Mouse (Mus musculus): ENCODE data around the gene Spata16.
"Not testable (repeated sequence)": the region's sequence is repeated elsewhere in the genome, so short reads cannot be mapped to it uniquely, and the experiment has no call there.

Gene Spata16

DNA sequence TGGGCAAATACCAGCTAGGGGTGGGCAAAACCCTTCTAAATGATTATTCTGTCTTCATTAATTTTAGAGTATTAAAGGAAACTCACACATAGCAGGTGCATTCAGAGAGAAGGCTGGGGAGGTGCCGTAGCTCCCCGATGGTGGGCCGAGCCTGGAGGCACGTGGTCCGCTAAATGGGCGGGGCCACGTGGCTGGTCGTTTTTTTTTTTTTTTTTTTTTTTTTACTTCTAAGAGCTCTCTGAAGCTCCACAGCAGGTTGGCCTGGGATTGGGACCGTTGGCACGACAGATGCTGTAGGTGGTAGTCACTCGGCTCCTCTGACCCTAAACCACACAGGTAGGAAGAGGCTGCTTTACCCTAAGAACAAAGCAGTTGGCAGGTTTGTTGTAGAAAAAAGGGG, at the start of gene Spata16:
Gene Spata16 (plus strand): TSS at position 219 of the 400 bp plus-strand sequence.
- DNase-seq (ENCODE audit: low read depth), result no peak

DNA sequence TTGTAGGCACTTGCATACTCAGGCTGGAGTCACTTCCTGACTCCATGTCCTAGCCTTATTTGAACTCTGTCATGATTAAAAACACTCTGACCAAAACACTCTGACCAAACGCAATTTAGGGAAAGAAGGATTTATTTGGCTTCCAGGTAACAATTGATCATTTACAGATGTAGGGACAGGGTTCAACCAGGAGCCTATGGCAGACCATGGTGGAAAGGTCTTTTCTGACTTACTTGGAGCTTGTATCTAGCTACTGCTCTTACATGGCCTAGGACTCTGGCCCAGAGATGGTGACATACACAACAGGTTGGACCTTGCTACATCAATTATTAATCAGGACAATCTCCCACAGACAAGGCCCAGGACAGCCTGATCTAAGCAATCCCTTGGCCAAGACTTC, 32.6 kb upstream of the Spata16 start:
- no peak for DNase-seq (ENCODE audit: low read depth)

DNA sequence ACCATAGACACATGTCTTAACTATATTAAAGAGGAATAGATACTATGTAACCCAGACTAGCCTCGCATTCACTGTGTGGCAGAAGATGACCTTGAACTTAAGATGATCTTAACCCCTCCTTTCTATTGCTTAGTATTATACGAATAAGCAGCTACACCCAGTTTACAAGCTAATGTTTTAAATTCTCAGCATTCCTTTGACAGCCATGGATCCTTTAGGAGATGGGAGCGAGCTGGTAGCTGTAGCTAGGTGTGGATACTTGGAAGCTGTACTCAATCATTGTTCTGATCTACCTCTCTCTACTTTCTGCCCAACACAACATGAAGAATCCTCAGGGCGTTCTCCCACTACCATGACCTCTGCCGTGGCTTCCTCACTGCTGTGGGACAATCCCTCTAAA, 28.9 kb upstream of the Spata16 start:
- DNase-seq (ENCODE audit: low read depth), result no peak

DNA sequence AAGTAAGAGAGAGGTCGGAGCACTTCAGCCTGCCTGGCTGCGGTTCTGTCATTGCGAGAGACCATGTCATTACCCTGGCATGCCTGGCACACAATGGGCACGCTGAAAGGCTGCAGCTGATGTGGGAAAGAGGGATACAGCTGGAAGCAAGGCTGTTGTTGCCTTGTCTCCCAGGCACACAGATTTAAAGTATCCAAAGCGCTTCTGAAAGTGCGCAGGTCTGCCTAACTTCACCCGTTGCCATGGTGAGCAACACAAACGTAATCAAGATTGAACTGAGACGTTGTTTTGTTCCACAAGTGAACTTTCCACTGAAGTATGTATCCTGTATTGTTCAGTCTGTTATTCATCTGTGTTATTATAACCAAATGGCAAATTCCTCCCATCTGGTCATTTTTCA, 1.8 kb downstream of the Spata16 start:
- no peak for DNase-seq (ENCODE audit: low read depth)

DNA sequence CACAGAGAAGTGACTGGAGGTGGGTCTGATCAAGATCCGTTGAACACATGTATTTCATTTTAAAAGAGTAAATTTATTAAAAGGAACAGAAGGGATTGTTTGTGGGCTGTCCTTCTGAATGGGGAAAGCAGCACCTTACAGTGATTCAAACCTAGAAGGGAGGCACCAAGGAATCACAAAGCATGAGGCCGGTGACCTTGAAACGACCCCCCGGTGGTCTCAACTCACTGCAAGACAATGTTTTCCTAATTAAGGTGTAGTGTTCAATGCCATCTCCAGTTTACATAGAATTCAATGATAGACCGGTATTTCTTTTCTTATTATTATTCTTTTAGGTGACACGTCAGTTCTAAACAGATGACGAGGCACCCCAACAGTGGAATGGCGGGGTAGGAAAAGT, 2.4 kb downstream of the Spata16 start:
- DNase-seq (ENCODE audit: low read depth), result no peak

DNA sequence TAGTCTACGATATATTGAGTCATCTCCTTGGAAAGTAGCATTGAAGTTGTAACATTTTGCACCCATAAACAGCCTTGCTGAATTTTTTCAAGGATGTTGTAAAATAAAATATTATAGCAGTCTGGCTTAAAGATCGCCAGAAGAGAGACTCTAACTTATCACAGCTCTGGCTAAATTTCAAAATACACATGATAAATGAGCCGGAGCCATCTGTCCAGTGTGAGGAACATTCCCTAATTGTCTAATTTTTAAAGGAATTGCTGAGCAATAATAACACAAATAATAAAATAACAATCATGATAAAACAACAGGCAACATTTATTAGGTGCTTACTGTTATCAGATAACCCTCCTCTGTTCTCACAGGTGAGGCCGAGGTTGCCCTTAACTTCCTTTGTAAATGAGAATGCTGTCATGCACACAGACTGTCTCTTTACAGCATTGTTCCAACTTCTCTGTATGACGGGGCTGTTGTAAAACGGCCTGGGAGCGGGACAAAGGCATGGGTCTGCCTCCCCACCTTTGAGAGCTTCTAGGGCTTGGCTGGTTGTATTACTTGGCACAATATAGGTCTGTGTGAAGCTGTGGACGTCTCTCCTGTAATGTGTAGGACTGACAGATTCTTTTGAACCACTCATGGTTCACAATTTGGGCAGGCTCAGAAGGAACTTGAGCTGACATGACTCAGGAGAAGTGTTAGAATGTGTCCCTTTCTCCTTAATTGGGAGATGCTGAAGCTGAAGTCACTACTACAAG, 3.1 kb downstream of the Spata16 start:
- DNase-seq (ENCODE audit: low read depth), result no peak

DNA sequence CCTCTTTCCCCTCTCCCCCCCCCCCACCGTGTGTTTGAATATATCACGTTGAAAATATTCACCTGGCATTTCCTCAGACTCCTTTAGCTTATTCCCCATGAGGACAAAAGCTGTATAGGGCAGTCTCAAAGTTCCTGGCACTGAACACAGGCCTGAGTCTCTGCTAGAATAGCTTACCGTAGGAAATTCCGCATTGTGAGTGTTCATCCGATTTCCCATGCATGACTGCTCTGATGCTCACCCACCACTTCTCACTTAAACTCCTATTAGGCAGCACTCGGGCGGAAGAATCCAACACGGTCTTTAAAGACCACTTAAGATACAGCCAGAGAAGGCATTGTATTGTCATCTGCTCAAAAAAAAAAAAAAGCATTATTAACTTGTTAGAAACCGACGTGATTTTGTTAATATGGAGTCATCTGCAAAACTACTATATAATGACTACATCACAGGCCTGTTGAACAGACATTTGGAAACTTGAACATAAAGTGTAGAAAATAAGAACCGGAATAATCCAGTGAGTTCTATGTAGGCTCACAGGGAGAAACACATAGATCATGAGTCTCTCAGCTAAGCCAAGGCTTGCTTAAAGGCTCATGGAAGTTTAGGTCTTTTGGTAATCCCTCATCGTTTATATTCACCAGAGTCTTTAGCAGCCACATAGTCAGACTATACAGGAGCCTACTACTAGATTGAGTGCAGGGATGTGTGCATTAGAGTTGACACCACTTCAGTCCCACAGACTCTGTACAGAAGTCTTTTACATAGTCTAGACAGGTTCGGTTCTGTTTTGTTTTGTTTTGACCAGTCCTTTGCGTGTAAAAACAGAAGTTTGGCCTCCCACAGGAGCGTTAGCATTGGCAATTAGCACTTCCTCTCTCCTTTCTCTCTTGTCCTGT, 4.2 kb downstream of the Spata16 start:
- DNase-seq (ENCODE audit: low read depth), result no peak

DNA sequence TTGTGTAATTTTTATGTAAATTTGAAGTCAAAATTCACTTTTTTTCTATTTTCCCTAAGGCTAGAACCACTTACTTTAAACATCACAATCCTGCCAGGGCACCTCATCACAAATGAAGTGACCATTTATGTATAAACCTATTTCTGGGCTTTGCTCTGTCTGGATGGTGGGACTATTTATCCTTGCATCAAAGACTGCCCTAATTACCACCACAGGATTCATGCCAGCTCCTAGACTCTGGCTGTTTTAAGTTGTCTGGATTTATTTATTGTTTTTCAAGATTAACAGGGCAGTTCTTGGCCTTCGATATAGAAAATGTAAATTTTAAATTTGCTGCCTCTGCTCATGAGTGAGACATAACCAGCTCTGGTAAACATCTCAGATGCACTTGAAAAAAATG, 6.7 kb downstream of the Spata16 start:
- DNase-seq (ENCODE audit: low read depth), result no peak

DNA sequence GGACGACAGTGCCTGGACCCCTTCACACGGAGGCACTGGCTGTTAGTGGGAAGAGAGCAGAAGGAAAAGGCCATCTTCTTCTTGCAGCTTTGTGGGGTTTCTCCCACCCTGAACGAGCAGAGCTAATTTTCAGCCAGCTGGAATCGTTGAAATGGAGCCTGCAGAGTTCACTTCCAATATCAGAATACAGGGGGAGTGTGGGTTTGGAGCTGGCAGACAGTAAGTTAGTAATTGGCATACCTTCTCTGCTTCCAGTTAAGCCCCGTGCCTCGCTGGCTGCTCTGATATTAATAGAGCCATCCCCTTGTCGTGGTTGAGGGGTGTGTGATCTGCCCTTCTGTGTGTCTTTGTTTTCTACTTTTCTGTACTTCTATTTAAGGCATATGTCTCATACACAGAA, 9.4 kb downstream of the Spata16 start:
- DNase-seq (ENCODE audit: low read depth), result no peak

DNA sequence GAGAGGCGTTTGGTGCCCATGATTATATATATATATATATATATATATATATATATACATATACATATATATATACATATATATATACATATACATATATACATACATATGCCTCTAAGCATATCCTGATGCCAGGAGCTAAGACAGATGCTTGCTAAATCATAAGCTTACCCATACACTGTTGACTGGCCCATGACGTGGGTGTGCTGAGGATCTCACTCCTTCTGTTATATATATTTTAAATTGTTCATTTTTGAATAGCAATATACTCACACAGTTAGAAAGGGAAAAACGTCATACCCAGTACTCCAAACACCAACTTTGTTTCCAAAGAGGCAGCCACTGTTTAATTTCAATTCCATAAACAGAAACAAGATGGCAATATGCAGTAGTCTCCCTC, 48.4 kb downstream of the Spata16 start:
- DNase-seq (ENCODE audit: low read depth), result no peak

DNA sequence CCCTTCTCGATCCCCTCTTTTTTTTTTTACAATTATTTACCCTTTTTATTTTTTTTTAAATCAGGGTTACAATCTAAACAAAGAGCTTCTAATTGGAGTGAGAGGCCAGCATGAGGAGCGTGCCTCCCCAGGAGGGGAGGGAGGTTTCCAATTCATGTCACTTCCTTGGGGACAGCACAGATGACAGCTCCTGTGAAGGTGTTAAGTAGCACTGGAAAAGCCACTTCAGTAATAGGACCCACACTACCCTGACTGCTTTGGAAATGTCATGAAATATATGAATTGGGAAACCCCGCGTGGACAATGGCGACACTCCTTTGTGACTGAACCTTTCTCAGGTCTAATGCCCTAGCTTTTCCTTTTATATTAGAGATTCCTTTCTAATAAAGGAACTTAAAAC, 72.1 kb downstream of the Spata16 start:
- not testable (repeated sequence) for DNase-seq (ENCODE audit: low read depth)

DNA sequence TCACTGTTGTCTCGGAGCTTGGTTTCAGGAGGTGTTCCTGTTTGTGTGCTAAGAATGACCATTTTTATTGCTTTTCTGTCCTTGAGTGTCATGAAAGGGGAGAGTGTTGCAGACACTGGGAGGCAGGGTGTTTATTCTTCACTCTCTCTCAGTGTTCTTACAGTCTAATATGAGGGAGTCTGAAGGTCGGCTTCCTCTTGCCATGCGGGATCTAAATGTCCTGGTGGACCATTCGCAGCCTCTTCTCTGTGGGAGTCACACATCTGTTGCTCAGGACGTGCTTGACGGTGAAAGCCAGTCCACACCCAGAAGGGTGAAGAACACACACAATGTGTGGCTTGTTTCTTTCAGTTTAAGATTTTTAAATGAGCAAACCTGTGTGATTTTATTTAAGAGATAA, 90.1 kb downstream of the Spata16 start:
- no peak for DNase-seq (ENCODE audit: low read depth)

DNA sequence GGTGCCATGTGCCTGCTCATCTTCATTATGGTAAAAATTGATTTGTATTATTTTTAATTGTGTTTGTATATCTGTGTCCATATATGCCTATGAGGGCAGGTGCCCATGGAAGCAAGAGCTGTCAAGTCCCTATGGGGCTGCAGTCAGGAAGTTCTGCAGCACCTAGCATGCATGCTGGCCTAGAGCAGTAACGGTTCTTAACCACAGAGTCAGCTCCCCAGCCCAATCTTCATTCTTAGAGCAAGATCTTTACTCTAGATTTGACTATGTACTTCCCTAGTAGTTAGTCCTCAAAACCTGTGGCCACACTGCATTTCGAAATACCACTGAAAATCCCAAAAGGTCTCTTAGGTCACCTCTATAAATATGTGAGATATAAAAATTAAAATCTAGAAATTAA, 113.1 kb downstream of the Spata16 start:
- no peak for DNase-seq (ENCODE audit: low read depth)

DNA sequence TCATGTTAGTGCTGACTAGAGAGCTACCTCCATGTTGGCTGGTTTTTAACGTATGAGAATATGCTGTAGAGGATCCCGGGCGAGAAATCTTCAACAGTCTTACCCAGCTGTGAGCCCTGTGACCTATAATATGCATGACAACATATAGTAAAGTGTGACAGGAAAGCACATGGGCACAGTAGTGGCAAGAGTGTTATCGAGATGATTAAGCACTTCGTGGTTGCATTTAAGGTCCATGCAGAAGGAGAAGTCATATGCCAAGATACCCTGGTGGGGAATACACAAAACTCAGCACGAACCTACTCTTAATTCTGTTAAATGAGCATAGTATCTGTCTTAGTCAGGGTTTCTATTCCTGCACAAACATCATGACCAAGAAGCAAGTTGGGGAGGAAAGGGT, 115.0 kb downstream of the Spata16 start:
- no peak for DNase-seq (ENCODE audit: low read depth)

DNA sequence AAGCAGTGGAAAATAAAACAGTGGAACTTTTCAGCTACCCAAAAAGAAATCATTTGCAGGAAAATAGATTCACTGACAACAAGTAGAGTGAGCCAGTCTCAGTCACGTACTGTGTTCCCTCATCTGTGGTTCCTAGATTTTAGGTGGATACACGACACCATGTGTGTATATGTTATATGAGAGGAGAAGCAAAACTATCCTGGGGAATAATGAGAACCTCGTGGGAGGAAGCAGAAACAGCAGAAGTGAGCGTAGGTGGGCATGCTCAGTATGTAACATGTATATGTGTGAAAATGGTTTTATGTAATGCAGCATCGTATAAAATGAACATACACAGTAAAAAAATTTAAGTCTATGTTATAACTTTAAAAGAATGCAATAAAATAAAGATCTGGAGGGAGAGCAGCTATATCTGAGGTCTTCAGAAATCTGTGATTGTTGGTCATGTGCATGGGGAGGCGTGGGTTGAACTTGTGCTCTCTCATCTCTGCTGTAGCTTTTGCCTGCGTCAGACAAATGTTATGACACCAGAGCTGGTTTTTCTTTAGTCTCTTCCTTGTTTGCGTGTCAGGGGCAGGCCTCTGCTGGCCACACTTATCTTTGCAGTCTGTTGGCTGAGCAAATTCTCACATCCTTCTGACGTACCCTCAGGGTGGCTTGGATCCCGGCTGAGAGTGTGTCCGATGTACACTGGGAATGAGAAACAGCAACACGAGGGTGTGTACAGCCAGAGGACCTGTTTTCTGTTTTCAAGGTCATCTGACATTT, 156.1 kb downstream of the Spata16 start:
- DNase-seq (ENCODE audit: low read depth), result no peak

DNA sequence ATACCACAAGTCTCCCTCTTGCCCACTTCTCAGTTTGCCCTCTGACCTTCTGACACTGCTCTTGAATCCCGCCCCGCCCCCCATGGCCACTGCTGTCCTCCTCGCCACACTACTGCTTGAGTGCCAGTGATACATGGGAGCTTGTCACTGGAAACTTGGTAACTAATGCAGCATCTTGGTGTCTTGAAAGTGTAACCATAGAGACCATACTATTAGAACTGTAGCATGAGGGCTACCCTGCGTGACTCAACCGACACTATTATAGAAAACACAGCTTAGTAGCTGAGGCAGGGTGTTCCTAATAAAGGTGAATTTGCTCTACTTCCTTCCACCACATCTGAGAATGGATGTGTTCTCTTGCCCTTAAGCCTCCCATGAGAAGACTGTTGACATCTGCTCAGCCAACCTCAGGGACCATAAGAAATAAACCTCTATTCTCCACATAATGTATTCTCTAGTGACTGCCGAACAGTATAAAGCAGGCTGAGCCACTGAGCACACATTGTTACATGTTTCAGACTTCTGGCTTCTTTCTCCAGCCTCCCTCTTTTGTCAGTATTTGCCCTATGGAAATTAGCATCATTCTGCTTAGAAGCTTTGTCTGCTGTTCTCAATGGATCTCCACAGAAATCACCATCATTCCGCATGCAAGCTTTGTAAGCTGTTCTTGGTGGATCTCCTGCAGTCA, 158.6 kb downstream of the Spata16 start:
- DNase-seq (ENCODE audit: low read depth), result no peak

DNA sequence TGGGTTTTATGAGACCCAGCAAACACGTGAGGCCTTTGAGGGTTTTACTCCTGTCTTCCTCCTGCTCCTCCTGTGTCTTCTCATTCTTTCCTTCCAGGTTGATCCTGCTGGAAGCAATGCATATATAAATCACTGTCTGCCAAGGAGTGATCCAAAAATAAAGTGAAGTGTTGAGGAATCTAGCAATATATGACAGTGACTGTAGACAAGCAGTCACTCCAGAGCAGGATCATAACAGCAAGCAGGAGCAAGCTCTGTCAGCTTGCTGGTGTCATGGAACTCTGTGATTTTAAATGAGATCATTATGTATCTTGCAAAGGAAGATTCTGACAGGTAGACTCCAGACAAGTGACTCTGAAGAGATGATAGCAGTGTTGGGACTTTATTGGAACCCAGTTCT, 159.5 kb downstream of the Spata16 start:
- DNase-seq (ENCODE audit: low read depth), result no peak

DNA sequence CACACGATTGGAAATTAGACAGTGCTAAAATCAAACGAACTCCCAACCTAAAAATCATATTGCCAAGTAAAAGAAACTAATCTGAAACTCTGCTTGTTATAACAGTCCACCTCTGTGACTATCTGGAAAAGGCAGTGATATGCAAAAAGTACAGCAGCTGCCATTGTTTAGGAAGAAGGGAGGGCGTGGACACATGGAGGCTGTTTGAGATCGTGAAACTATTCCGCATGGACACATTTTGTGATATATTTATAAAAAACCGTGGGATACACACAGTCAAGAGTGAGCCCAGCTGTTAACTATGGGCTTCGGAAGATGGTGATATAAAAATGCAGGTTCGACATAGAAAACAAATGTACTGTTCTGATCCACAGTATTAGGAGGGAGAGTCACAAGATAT, 176.9 kb downstream of the Spata16 start:
- DNase-seq (ENCODE audit: low read depth), result no peak

DNA sequence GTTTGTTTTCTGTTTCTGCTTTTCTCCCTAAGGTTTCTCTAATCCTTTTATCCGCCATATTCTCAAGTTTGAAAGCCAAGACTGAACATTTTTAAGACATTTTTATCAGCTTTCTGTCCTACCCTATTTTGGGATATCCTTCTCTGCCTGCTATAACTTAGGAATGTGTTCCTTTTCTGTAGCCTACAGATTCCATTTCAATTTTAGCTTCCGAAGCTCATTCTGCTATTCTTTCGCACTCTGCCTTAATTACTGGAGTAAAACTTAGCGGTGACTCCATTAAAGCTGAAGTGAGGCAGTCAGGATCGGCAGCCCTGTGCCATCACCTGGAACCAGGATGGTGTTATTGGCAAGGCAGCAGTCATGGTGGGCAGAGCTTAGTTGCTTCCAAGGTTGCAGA, 178.3 kb downstream of the Spata16 start:
- no peak for DNase-seq (ENCODE audit: low read depth)

DNA sequence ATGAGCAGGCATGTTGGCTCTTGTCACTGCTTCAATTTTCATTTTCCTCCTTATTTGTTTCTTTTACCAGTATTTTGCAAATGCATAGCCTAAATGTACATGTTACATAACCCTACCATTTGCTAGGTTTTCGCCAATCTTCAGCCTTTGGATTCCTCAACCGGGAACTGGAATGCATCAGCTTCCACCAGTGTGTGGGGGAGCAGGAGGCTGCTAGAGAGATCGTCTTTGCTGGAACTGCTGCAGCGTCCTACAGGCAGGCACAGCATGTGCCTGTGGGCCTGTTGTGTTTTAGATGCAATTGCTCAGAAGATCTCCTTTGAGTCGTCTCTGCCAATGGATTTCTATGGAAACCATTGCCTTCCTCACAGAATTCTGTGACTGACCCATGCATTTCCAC, 182.0 kb downstream of the Spata16 start:
- DNase-seq (ENCODE audit: low read depth), result no peak

DNA sequence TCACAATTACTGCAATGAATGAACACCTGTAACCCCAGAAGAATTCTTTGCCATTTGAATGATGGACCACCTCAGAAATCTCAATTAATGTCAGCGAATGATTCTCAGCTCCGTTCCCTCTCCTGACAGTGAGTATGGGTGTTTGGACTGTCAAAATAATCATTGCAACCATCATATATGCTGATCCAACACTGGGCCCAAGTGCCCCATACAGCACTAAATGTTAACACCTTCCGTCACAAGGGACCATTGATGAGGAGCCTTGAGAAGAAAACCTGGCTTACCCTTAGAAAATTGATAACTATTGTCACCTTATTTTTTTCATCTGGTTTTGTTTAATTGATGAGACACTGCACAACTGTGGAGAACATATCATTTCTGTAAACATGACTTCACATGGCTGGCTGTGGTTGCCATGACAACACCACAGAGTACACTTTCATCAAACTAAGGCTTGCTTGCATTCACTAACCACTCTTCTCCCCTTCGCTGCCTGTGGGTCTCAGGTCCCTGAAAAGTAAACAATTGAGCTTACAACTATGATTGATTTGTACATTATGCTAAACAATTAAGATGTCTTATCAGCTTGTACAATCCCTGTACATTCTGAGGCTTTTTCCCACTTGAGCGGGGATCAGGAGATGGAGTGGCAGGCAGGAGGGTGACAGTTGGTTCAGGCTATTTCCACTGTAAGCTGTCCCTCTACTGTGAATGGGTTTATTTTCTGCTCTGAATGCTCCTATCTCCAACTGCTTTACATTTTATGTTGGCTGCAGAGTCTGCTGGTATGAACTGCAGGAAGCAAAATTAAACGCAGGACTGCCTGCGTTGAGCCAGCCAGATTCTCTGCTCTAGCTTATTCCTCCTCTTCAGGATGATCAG, 189.8 kb downstream of the Spata16 start:
- DNase-seq (ENCODE audit: low read depth), result no peak

Data from NIH3T3 (cell line).